Mouse (Mus musculus) right cerebral cortex, postnatal 36 days (tissue): Measurements from ENCODE around the gene Fbxl16.

ENCODE experiments used
- DNase-seq, 2 experiments: peaks; one replicate each; pipeline ENCODE4 v3.0.0; 2022; ENCODE audit warnings: low spot score in 2 of 2, mixed read lengths in 1 of 2

The Fbxl16 gene

GRCm38 (mm10) chr17:25808789-25809605, at the start of gene Fbxl16:
Gene Fbxl16 (plus strand): TSS chr17:25809085.
- peak; percentile 87 to 90 for DNase-seq

GRCm38 (mm10) chr17:25760148-25760547, 48.7 kb upstream of the Fbxl16 start:
- DNase-seq = peak in 1 of 2 experiments; percentile 47

- DNase-seq = no peak
Measured at GRCm38 (mm10) chr17:25761561-25761970, 47.3 kb upstream of the Fbxl16 start.

- no peak for DNase-seq
Measured at GRCm38 (mm10) chr17:25762591-25762990, 46.3 kb upstream of the Fbxl16 start.

- DNase-seq = no peak
Measured at GRCm38 (mm10) chr17:25765886-25766285, 43.0 kb upstream of the Fbxl16 start.

- no peak for DNase-seq
Measured at GRCm38 (mm10) chr17:25769331-25769730, 39.6 kb upstream of the Fbxl16 start.

DNA sequence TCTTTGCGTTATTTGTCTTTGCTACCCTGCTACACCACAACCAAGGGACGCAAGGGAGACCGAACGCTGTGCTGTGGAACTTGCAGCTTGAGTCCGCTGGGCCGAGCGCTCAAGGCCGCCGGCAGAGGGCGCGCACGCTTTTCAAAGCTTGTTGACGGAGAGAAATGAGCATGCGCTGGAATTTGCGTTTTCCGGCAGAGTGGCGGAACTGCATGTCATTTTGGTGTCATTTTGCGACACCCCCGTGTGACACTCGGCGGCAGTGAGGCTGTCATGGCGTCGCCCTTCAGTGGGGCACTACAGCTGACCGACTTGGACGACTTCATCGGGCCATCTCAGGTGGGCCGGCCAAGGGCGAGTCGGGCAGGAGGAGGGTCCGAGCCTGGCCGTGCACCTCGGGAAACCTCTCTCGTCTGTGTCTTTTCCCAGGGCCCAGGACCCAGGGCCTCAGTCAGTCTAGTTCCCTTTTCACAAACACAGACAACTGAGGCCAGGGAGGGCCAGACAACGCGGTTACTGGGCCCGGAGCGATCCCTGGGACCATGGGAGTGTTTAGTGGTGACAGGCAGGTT, 35.2 kb upstream of the Fbxl16 start, which contains the start of gene Narfl:
TSS of gene Narfl (plus strand) at position 228 of the 572 bp plus-strand sequence.
- DNase-seq = peak; percentile 96

DNA sequence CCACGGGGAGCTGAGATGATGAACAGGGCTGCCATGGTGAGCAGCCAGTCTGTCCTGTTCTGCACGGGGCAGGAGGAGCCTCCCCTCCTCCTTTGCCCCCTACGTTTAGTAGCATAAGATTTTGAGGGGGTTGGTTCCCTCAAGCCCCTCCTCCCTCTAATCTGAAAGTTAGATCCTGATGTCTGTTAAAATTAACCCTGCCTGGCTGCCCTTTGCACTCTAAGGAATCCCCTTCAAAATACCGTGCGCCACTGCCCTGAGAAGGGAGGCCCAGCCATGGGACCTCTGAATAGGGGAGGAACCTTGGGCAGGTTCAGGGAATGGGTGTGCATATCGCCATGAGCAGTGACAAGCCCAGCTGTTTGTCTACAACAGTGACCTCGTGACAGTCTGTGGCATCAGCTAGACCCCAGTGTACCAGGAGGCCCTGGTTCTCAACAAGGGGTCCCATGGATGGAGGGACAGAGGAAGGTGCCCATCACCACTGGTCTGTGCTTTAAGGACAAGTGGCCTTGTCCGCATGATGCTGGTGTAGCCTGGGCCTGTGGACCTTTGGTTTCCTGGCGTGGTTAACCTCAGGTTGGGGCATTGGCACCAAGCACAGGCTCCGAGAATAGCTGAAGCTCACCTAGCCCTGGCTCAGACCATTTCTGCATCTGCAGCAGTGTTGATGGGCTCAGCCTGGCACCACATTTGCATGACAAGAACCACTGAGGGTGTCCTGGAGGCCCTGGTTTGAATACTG, 33.4 kb upstream of the Fbxl16 start:
- DNase-seq = no peak

- DNase-seq = no peak
Measured at GRCm38 (mm10) chr17:25777948-25778347, 30.9 kb upstream of the Fbxl16 start.

DNA sequence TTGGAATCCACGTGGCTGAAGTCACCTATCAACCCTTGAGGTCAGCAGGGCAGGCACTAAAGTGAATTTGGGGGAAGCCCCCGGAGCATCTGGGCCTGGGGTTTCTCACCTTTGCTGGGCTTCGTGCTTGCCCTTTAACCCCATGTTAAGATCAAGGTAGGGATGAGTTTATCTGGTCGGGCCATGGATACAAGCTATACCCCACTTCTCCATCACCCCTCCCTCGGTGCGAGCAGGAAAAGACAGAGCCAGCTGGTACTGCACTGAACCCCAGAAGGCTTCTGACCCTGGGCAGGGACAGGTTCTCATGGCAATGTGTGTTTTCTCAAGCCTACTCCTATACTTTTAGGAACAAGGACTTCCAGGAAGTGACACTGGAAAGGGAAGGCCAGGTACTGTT, 27.5 kb upstream of the Fbxl16 start:
- no peak for DNase-seq

- DNase-seq = no peak
Measured at GRCm38 (mm10) chr17:25783086-25783485, 25.8 kb upstream of the Fbxl16 start.

GRCm38 (mm10) chr17:25783861-25784574, 24.9 kb upstream of the Fbxl16 start:
- DNase-seq = no peak

DNA sequence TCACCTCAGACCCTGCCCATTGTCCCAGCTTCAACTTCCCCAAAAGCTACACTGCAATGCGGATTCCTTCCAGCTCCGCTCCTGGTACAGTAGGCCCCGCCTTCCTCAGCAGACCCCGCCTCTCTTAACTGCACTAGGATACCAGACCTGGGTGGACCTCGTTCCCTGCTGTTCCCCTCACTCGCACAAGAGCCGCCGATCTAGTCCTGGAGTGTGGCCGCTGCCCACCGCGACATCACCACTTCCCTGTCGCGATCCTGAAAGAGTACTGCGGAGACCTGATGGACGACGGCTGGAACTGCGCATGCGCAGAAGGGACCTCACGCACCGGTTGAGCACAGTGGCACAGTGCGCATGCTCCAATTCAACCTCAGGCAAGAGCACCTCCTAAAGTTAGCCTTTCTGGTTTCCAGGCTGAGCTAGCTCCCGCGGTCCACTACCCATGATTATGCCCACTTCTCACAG, 23.6 kb upstream of the Fbxl16 start, which contains the start of gene Haghl:
TSS of gene Haghl (minus strand) at position 393 of the 465 bp plus-strand sequence.
- DNase-seq = peak; percentile 93 to 94

GRCm38 (mm10) chr17:25786280-25786679, 22.6 kb upstream of the Fbxl16 start, which contains the start of gene Ccdc78:
Gene Ccdc78 (plus strand): TSS chr17:25786580.
- DNase-seq = no peak

DNA sequence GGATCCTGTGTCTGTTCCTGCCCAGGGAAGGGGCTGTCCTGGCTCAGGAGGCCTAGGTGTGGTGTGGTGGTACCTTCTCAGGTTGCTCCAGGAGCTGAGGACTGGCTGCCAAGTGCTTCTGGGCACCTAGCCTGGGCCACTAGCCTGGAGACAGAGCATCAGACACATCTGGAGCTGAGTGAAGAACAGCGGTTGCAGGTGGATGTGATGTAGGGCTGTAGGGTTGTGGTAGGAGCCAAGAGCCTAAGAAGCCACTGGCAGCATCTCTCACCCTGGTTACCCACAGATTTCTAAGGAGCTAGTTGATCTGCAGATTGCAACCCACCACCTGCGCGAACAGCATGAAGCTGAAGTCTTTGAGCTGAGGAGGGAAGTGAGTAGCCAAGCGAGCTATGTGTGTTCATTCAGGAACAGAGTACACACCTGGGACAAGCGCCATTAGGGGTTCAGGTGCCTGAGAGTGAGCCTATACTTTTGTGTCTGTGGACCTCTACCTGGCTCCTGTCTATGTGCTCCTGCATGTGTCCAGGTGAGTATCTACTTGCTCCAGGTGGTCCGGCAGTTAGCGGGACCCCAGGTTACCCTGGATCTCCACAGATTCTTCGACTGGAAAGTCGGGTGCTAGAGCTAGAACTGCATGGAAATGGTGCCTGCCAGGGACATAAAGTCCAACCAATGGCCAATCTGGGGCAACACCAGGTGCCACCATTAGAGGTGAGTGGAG, 21.9 kb upstream of the Fbxl16 start:
- no peak for DNase-seq

DNA sequence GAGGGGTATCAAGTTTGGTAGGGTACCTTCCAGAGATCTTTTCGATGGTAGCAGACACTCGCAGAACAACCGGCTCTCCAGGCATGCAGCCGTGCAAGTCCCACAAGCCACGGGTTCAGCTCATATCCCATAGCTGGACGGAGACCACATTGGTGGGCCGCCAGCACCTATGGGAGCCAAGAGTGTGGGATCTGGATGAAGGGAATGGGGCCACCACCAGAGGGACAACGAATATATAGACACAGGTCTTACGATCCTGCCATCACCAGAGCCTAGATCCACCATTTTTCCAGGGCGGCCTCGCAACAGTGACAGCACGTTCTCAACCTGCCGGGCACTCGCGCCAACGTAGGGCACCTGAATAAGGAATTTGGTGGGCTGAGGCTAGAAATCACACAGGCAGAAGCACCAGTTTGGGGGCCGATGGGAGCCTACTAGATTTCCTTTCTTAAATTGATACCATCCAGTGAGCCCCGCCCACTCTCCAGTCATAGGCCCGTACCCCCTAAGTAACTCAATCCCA, 17.5 kb upstream of the Fbxl16 start:
- DNase-seq = no peak

DNA sequence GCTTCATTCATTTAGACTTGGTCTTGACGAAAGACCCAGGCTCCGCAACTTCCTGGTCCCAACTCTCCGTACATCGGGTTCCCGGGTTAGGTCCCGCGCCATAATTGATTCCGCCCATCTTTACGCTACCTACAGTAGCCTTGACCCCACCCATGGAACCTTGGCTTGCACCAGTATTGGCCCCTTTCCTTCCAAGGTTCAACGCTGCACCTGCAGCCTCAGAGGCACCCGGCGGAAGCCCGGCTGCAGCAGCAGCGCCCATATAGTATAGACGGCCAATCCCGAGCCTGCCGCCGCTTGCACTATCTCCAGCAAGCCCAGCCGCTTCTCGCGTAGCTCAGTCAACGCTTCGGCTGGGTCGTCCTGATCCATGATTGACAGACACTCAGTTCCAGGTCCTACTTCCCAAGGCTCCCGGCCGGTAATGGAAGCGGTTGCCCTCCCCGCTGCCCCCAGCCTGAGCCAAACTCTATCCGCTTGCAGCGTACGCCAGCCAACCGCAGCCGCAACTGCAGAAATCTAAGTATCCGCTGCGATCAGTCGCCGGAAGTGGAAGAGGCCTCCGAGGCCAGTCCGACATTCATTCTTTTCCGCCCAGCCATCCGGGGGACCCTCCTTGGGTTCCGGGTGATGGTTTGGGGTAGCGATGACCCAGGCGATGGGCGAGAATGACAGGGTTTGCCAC, 16.9 kb upstream of the Fbxl16 start:
- peak; percentile 67 to 69 for DNase-seq

DNA sequence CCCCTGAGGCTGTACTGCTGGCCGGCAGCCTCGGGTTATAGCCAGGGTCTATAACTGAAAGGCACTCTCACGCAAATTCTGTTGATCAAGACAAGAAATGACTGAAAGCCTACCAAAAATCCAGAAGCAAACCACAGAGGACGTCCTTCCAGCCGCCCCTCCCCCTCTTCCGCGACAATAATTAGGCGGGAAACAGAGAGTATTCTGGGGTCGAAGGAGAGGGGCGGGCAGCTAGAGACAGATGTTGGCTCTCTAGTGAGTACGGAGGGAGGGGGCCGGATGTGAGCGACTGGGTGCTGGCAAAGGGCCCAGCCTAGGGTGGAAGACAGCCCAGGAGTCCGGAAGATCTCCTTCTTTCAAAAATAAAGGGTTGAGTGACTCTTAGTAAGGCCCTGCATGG, 16.3 kb upstream of the Fbxl16 start, which contains the start of gene Fam173a:
TSS of gene Fam173a (minus strand) at position 287 of the 400 bp plus-strand sequence.
- peak; percentile 56 to 66 for DNase-seq

DNA sequence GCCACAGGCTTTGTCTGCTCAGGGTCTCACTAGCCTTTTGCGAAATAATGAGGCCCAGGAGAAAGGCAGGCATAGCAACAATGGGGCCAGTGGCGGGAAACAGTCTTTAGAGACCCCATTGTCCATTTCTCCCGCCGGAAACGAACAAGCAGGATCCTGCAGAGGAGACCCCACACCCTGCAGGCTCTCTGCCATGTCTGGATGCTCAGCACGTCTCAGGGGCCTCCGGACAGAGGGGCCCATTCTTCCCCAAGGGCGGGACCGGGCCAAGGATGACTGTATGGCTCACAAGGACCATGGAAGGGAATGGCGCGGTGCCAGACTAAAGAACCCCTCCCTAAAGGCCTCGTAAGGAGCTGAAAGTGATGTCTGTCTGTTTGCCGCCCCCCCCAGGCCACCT, 14.7 kb upstream of the Fbxl16 start:
- no peak for DNase-seq

- no peak for DNase-seq
Measured at GRCm38 (mm10) chr17:25794998-25795397, 13.9 kb upstream of the Fbxl16 start.
